Mouse (Mus musculus) brain, embryonic 14.5 days (tissue): ENCODE data around the gene Pnp.
"Not testable (repeated sequence)": the region's sequence is repeated elsewhere in the genome, so short reads cannot be mapped to it uniquely, and the experiment has no call there.

Experiments used
- CTCF ChIP-seq: fragments of 200-500 bp; IDR thresholded peaks from 2 replicates; pipeline ENCODE4 v1.5.1; 2012; ENCODE audit warnings: inconsistent platforms, mild to moderate bottlenecking, moderate library complexity, borderline replicate concordance; ENCODE audit not compliant: insufficient read depth, insufficient read length; ENCODE audit errors: extremely low read depth
- POLR2A ChIP-seq: fragments of 200-500 bp; IDR thresholded peaks from 2 replicates; pipeline ENCODE4 v1.6.1; 2012; ENCODE audit warnings: mild to moderate bottlenecking, inconsistent platforms, borderline replicate concordance; ENCODE audit not compliant: poor library complexity, insufficient read depth, insufficient read length, severe bottlenecking; ENCODE audit errors: extremely low read depth

DNA sequence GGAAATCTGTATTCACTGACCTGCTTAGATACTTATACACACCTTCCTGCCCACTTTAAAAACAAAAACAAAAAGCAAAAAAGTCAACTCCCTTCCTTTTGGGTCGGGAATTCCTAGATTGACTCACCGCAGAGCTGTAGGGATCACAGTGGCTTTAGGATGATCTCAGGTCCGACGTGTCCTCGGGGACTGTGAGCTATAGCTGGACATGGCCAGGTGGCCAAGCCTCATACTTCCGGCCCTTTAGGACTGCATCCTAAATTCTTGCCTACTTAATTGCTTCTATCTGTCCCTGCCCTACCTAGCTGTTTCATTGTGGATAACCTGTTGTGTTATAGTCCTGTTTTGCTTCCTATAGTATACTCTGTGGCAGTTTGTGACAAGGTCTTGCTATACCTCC is 14.2 kb downstream of the Pnp start:
- TF ChIP-seq CTCF, POLR2A: not testable (repeated sequence)
